In genomic region chr6:134920190-134921013, GRCm38 (mm10) we compare ENCODE assay signal across 8 mouse cellular contexts. TPM values are rescaled to one million over a fixed set of nuclear protein-coding genes. Genes with fewer than 3 reads are reported as not detected.
DNase-seq lines count a peak whose midpoint lies in the region; ATAC-seq and TF ChIP-seq lines count a peak whose summit lies in the region.

TSS of gene Cdkn1b (plus strand) at chr6:134920401.

- peaks cover 14% of the 10 kb centered on the region for H3K36me3 ChIP-seq in G1E (replicated peaks)
- no peaks in the 10 kb centered on the region for H3K36me3 ChIP-seq in forebrain, embryonic 15.5 days
- peaks cover 12% of the 10 kb centered on the region for H3K36me3 ChIP-seq in liver, postnatal 0 days (replicated peaks; ENCODE audit: insufficient read depth, low read length)
- no peaks in the 10 kb centered on the region for H3K36me3 ChIP-seq in neural tube, embryonic 14.5 days (ENCODE audit: control insufficient read depth, insufficient read depth, low read length)
- H3K36me3 ChIP-seq in testis, adult 2 months (ENCODE audit: control insufficient read depth, insufficient read depth, low read length): no peaks in the 10 kb centered on the region

- H3K4me2 ChIP-seq in forebrain, embryonic 15.5 days (replicated peaks): peak within 1 kb of the TSS; percentile 83
- peak within 1 kb of the TSS; percentile 98 for H3K4me2 ChIP-seq in liver, postnatal 0 days (ENCODE audit: low read depth, low read length)
- peak within 1 kb of the TSS; percentile 94 for H3K4me2 ChIP-seq in neural tube, embryonic 14.5 days (ENCODE audit: low read depth, low read length)

- no peaks in the 10 kb centered on the region for H3K27me3 ChIP-seq in G1E (ENCODE audit: insufficient read depth, low read length)
- no peaks in the 10 kb centered on the region for H3K27me3 ChIP-seq in forebrain, embryonic 15.5 days
- H3K27me3 ChIP-seq in liver, postnatal 0 days (ENCODE audit: insufficient read depth, low read length): no peaks in the 10 kb centered on the region
- no peaks in the 10 kb centered on the region for H3K27me3 ChIP-seq in neural tube, embryonic 14.5 days (ENCODE audit: control insufficient read depth, insufficient read depth, low read length)
- peaks cover 3% of the 10 kb centered on the region; the same call in 1 of the 2 replicates for H3K27me3 ChIP-seq in testis, adult 2 months (ENCODE audit: control insufficient read depth, insufficient read depth, low read length)

- peak; percentile 72 for ATAC-seq in G1E (ENCODE audit: extremely low read depth, insufficient number of reproducible peaks, low FRiP score, poor library complexity, severe bottlenecking)
- ATAC-seq in forebrain, embryonic 15.5 days (replicated peaks): peak; percentile 96
- peak; percentile 95 for ATAC-seq in liver, postnatal 0 days
- peak; percentile 96 for ATAC-seq in neural tube, embryonic 14.5 days (ENCODE audit: low read depth)

- H3K9ac ChIP-seq in forebrain, embryonic 15.5 days (replicated peaks): peak within 1 kb of the TSS; percentile 86
- peak within 1 kb of the TSS; percentile 99 for H3K9ac ChIP-seq in liver, postnatal 0 days (replicated peaks)
- peak within 1 kb of the TSS; percentile 80 for H3K9ac ChIP-seq in neural tube, embryonic 14.5 days (replicated peaks; ENCODE audit: low read depth, low read length)

- peak; percentile 39 for TF ChIP-seq POLR2A in testis, adult 2 months (IDR thresholded peaks at IDR 0.05; ENCODE audit: control insufficient read depth, low read depth, low read length)

- no peak for TF ChIP-seq CTCF in G1E (IDR thresholded peaks at IDR 0.05; ENCODE audit: low read depth, low read length)
- TF ChIP-seq CTCF in liver, postnatal 0 days (IDR thresholded peaks at IDR 0.05; ENCODE audit: low read depth): no peak
- TF ChIP-seq CTCF in testis, adult 2 months (IDR thresholded peaks at IDR 0.05; ENCODE audit: control insufficient read depth, insufficient read depth, insufficient replicate concordance, low read depth, low read length): no peak

- intact Hi-C loops in heart, postnatal 14 days (cut with DNase I): loop anchor here (2.0 to 5.0 kb wide), 2 partner anchors 62 to 128 kb away; partner anchors contain the start of gene Dusp16

- peaks cover 58% of the 10 kb centered on the region for H3K4me1 ChIP-seq in G1E (ENCODE audit: insufficient read depth, low read depth, low read length)
- peaks cover 46% of the 10 kb centered on the region for H3K4me1 ChIP-seq in forebrain, embryonic 15.5 days
- peaks cover 41% of the 10 kb centered on the region for H3K4me1 ChIP-seq in liver, postnatal 0 days (ENCODE audit: insufficient read depth)
- peaks cover 25% of the 10 kb centered on the region for H3K4me1 ChIP-seq in neural tube, embryonic 14.5 days (ENCODE audit: control insufficient read depth, insufficient read depth, low read length)
- peaks cover 11% of the 10 kb centered on the region for H3K4me1 ChIP-seq in testis, adult 2 months (ENCODE audit: control insufficient read depth, insufficient read depth, low read length)

- no peaks in the 10 kb centered on the region for H3K9me3 ChIP-seq in G1E (replicated peaks)
- H3K9me3 ChIP-seq in forebrain, embryonic 15.5 days: no peaks in the 10 kb centered on the region
- H3K9me3 ChIP-seq in liver, postnatal 0 days (ENCODE audit: low read length): no peaks in the 10 kb centered on the region
- no peaks in the 10 kb centered on the region for H3K9me3 ChIP-seq in neural tube, embryonic 14.5 days (ENCODE audit: control insufficient read depth, low read length)

- H3K4me3 ChIP-seq in G1E (ENCODE audit: low read depth, low read length): peak within 1 kb of the TSS; percentile 85
- H3K4me3 ChIP-seq in forebrain, embryonic 15.5 days: peak within 1 kb of the TSS; percentile 90
- H3K4me3 ChIP-seq in liver, postnatal 0 days (ENCODE audit: low read depth, low read length): peak within 1 kb of the TSS; percentile 98
- peak within 1 kb of the TSS; percentile 88 for H3K4me3 ChIP-seq in neural tube, embryonic 14.5 days (ENCODE audit: low read depth, low read length)
- peak within 1 kb of the TSS; percentile 93 for H3K4me3 ChIP-seq in testis, adult 2 months (ENCODE audit: control insufficient read depth, low read depth, low read length)

- H3K27ac ChIP-seq in forebrain, embryonic 15.5 days (replicated peaks): peak within 1 kb of the TSS; percentile 100
- H3K27ac ChIP-seq in liver, postnatal 0 days (ENCODE audit: low read depth): peak within 1 kb of the TSS; percentile 99
- peak within 1 kb of the TSS; percentile 97 for H3K27ac ChIP-seq in neural tube, embryonic 14.5 days (ENCODE audit: low read depth, low read length)
- peak within 1 kb of the TSS; percentile 94 for H3K27ac ChIP-seq in testis, adult 2 months (ENCODE audit: control insufficient read depth, insufficient read depth, low read depth, low read length)

- TF ChIP-seq EP300 in liver, postnatal 0 days (IDR thresholded peaks at IDR 0.05; ENCODE audit: low read depth): no peak

- peak; percentile 94 for DNase-seq in G1E (ENCODE audit: low spot score)
- DNase-seq in cerebellum, adult 11-12 months: peak; percentile 96
- peak; percentile 93 to 94 for DNase-seq in heart, postnatal 14 days
- DNase-seq in layer of hippocampus, adult 11-12 months (ENCODE audit: low spot score): peak; percentile 92
- DNase-seq in liver, postnatal 0 days: peak; percentile 91

- under 1% methylated on average over 76 of the region's 77 CpGs for WGBS in forebrain, embryonic 15.5 days
- under 1% methylated on average over 77 of the region's 77 CpGs for WGBS in liver, postnatal 0 days (ENCODE audit: insufficient replicate concordance)
- WGBS in neural tube, embryonic 14.5 days: under 1% methylated on average over 76 of the region's 77 CpGs

RNA-seq across cellular contexts. Expression of gene Cdkn1b, which starts in this region (rescaled TPM):
- total RNA-seq in G1E (2014; fragmentation: Nextera tagmentation) (88.0 and 88.8 TPM in 2 replicates), G1E (2017) (79.3 and 87.1 TPM in 2 replicates)
- 34.6 and 34.8 TPM in 2 replicates for polyA plus RNA-seq in G1E (2012)
- 52.4 and 55.1 TPM in 2 replicates for polyA plus RNA-seq in forebrain, embryonic 15.5 days (2015; fragmentation: Nextera tagmentation; extraction: Ambion mirVana)
- 10 to 100 TPM; 47.5 to 49.0 TPM for total RNA-seq in heart, postnatal 14 days (2021)
- 10.9 and 14.1 TPM in 2 replicates for polyA plus RNA-seq in liver, postnatal 0 days (2015; fragmentation: Nextera tagmentation; extraction: Ambion mirVana)
- 16.7 and 17.5 TPM in 2 replicates for polyA plus RNA-seq in neural tube, embryonic 14.5 days (2014; fragmentation: Nextera tagmentation; extraction: Ambion mirVana)
- 3.0 and 3.6 TPM in 2 replicates for polyA plus RNA-seq in testis, adult 2 months (2012; rRNA removed)

Comparison
In these comparisons a context has a peak if more than half of its experiments do, and no peak if none do; other contexts are left out.
1. Peak in every context shown above with its lines: DNase-seq, ATAC-seq, H3K4me3 ChIP-seq and H3K27ac ChIP-seq.